Mouse (Mus musculus) left cerebral cortex, adult 9 months (tissue): ENCODE results near the gene Foxc2.

Experiments
- DNase-seq, 2 experiments: peaks; one replicate each; pipeline ENCODE4 v3.0.0; 2022; ENCODE audit warnings: low spot score in 2 of 2

The Foxc2 gene

DNA sequence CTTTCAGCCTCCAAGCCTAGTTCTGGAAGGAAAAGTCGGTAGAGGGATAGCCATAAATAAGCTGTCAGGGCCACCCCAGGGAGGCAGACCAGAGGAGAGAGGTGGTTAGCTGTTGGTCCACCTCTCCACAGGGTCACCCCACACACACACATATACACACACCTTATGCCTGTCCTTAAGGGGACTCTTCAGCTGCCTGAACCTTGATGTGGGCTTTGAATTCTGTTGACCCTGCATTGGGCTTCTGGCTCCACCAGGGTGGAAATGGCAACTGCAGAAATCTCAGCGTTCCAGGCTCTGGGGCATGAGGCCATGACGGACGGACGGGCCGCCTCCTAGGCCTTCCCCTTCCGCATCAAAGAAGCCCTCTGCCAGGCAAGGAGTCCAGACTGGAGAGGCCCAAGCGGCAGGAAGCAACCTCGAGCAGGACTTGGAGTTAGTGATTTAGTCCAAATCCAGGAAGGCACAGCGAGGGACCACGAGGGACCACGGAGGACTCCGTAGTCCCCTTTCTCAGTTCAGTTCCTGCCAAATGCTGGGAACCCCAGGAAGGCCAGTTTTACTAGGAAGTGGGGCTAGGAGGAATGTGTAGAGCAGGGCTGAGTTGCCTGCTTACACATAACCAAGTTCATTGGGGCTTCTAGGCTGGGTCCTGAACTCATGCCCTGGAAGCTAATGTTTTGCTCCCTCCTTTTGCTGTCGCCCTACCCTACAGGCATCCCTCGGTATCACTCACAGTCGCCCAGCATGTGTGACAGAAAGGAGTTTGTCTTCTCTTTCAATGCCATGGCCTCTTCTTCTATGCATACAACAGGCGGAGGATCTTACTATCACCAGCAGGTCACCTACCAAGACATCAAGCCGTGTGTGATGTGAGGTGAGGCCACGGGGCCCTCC, 29.7 kb upstream of the Foxc2 start:
- no peak for DNase-seq

DNA sequence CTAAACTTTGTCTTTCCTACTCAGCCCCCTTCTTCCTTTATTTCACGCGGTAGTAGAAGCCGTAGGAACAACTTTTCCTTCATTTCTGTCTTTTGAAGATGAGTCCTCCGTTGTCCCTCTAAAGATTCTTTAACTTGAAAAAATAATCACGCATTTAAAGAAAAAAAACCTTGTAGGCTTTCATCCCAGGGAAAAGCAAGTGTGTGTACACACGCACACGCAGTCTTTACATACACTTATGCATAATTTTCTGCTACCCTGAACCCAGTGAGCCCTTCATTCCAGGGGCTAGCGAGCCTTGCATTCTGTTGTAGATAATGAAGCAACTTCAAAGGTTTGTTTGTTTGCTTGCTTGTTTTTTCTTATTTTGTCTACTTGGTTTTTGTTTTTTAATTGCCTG, 27.7 kb upstream of the Foxc2 start:
- no peak for DNase-seq

- DNase-seq, result no peak
Observed at GRCm38 (mm10) chr8:121088871-121089630, 26.9 kb upstream of the Foxc2 start.

DNA sequence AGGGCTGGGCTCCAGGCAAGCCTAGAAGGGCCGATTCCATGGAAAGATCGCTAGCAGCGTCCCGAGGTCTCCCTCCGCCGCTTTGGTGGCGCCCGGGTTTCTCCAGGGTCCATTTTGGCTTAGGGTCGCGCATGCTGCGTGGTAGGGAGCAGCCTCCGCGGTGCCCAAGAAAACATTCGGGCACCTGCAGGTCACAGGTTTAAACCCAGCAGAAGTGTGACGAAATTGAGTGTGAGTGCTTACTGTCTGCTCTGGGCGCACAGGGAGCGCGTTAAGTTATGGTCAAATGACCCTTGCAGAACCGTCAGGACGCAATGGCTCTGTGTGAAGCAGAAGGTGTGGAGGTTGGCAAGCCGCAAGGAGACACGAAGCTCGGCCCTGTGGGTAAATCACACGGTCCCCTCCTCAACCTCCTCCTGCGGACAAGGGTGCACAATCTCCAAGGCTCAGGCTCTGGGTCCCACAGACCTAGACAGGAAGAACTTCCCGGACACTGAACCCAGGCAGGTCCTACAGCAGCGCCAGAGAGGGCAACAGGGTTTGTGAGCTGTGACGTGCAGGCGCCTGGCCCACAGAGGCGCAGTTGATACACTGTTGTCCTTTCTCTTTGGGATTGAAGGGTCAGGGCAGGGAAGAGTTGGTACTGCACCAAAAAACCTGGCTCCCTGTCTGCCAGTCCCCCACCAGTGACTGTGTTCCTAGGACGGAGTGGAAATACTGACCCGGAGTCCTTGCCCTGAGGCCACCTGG, 26.2 kb upstream of the Foxc2 start:
- DNase-seq, result no peak

DNA sequence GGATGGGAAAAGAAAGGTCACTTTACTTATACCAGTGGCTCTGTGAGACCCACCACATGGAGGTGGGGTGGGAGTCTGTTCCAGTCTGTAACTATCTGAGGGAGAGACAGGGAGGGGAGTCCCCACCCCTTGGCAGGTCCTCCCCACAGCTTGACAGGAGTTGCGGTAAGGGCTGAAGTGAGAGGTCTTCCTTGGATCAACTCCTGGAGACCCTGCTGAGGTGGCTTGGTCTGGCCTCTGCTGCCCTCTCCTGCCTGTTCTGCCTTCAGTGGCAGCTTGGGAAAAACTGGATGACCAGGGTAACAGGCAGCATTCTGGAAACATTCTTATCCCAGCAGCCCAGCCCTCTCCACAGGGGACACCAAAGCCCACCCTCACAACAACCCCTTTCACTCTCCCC, 25.3 kb upstream of the Foxc2 start:
- no peak for DNase-seq

DNA sequence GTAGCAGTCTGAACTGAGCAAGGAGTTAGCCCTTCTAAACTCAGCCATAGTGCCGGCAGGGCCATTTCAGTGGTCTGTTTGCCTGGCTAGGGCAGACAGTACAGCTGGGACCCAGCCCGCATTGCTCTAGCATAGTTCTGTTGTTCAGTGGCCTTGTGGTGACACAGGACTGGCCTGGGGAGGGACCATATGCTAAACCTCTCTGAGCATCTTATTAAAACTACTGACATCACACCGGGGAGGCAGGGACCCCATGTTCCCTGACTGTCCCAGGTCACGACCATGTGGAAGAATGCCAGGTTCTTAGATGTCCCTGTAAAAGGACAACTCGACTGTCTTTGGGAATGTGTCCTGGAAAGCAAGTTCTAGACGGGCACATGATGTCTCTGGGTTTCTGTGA, 23.8 kb upstream of the Foxc2 start:
- no peak for DNase-seq

DNA sequence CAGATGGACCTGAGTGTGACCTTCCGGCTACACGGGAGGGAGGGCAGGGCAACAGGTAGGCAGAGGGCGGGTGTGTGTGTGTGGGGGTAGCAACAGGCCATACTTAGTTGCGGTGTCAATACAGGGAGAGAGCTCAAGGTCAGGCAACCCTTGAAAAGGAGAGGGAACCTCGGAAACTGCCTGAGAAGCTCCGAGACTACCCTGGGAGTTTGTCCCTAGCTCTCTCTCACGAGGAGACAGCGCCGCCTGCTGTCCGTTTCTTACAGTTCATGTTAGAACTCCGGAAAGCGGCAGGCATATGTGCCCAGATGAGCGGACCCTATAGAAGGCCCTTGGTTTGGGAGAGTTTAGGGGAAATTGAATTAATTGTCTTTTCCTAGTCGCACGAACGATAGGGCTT, 23.3 kb upstream of the Foxc2 start:
- peak in 1 of 2 experiments; percentile 87 for DNase-seq

DNA sequence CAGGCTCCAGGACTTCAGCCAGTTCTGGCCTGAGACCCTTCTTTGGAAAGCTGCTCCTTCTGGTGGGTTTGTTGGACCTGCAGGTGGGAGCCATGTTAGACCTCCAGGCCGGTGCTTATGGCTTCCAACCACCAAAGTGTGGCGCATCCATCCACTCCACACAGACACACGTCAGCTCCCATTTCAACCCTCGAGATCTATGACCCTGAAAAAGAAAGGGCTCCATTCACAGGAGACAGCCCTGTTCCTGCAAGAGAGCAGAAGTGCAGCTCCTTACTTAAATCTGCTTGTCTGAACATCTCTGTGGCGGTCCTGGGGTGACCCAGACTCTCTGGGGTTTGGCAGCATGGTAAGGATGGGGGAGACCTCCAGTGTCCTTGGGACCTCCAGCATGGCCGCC, 22.5 kb upstream of the Foxc2 start:
- no peak for DNase-seq

DNA sequence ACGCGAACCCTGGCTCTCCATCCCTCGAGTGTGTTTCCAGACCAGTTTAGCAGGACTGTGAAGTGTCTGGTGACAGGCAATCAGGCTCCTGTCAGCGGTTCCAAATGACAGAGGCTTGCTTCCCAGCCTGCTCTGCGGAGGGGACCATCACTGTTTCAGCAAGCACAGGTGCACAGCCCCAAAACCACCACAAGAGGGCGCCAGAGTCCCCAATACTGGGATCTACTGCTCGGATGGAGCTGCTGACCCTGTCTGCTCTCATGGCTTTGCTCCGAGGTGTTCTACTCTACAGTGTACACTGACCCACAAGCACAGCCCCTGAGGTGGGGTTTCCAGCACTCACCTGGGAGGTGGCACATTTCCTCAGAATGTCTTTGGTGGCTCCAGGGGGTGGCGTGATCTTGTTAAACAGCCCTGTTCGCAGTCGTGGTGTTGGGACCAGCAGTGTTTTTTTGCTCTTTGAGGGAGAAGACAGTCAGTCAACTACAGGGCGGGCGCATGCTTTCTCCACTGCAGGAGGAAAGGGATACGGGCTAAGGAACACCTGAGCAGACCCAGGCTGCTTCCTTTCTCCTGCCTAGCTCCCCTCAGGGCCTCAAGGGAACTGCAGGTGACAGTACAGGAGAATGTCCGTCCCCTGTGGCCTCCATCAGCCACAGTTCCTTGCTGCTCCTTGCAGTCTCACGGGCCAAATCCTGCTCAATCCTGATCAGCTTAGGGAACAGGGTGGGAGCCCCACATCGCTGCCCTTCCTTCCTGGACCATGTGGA, 11.7 kb upstream of the Foxc2 start:
- DNase-seq, result peak in 1 of 2 experiments; percentile 68

DNA sequence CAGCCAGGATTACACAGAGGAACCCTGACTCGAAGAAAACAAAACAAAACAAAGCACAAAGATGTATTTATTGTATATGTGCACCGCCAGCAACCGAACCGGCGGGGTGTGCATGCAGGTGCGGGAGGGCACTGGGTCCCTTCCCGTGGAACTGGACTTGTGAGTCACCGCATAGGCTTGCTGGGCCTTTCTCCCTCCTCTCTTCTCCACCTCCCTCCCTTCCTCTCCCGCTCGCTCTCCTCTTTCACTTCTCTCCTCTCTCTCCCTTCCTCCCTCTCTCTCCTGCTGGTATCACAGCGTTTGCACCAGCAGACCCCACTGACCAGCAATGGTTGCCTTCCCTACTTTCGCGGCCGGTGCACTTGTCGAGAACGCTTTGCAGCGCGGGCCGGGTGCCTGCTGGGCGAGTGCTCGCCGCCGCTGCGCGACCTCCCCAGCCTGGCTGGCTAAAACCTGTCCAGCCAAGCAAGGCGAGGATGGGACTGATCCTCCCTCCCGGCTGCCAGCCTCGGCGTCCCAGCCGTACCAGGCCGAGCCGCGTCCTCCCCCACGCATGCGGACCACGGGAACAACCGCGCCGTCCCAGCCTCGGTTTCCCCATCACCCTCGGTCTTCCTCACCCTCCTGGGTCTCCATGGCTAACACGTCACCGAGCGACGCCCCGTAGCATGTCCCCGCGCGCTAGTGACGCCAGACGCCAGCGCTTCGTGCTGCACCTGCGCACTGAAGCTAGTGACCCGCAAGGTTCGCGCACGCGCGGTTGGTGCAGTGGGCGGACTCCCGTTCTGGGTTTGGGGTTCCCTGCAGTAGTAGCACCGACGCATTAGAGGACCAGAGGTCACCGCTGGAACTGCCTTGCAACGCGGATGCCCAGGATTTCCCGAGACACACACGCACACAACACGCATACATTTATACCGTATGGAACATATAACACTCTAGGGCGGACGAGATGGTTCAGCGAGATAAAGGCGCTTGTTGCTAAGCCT, 8.0 kb upstream of the Foxc2 start, which contains the start of gene Mthfsd:
Gene Mthfsd, minus strand, starts transcription at position 725 of the 989 bp plus-strand sequence.
- DNase-seq, result peak; percentile 95 to 98

GRCm38 (mm10) chr8:121108657-121109056, 7.3 kb upstream of the Foxc2 start:
- DNase-seq, result no peak

DNA sequence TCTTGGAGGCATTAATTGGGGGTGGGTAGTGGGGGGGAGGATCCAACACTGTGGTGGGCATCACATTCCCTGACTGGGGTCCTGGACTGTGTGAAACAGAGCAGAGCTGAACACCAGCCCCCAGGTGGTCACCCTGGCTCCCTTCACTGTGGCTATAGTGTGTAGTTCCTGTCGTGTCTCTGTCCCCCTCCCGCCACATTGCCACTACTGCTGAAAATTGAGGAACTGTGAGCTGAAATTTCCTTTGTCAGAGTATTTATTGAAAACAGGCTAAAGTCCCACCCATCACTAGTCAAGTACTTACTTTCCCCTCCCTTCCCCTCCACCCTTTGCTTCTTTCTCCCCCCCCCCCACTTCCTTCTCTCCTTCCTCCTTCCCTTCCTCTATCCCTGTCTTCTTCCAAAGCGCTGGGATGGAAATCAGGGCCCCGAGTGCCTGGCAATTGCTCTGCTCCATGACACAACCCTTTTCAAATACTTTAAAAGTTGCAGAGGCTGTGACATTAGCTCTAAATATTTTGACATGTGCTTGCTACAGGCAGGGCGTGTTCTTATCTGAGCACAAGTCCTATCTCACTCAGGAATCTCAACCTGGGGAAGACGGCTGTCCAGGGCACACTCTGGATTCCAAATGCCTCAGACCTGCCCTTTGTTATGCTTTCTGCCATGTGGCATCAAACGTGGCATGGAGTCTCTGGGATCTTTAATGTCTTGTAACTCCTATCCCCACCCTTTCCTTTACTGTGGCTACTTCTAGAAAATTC, 4.6 kb upstream of the Foxc2 start:
- no peak for DNase-seq

DNA sequence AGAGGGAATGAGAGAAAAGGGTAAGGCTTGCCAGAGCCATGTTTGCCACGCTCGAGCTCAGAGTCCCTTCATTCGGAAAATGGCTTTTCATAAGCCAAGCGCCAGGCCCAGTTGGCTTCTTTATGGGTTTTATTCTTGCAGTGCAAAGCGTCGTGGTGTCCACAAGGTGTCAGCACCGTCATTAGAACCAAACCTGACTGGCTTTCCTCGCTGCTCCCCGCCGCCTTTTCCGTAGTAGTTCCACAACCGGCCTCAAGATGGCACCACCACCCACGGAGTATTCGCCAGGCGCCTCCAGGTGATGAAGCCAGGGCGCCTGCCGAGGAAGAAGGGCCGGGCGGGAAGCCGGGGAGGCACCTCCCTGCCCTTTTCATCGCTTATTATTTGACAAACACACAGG, 2.7 kb upstream of the Foxc2 start:
- peak; percentile 69 to 97 for DNase-seq

- DNase-seq, result no peak
Observed at GRCm38 (mm10) chr8:121115136-121115535, 835 bp upstream of the Foxc2 start.

- no peak for DNase-seq
Observed at GRCm38 (mm10) chr8:121116591-121117185, 717 bp downstream of the Foxc2 start.

DNA sequence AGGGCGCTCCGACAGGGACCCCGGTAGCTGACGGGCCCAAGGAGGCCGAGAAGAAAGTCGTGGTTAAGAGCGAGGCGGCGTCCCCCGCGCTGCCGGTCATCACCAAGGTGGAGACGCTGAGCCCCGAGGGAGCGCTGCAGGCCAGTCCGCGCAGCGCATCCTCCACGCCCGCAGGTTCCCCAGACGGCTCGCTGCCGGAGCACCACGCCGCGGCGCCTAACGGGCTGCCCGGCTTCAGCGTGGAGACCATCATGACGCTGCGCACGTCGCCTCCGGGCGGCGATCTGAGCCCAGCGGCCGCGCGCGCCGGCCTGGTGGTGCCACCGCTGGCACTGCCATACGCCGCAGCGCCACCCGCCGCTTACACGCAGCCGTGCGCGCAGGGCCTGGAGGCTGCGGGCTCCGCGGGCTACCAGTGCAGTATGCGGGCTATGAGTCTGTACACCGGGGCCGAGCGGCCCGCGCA, 1.2 kb downstream of the Foxc2 start:
- no peak for DNase-seq

GRCm38 (mm10) chr8:121117906-121118305, 1.9 kb downstream of the Foxc2 start:
- no peak for DNase-seq

- DNase-seq, result no peak
Observed at GRCm38 (mm10) chr8:121118634-121119420, 2.9 kb downstream of the Foxc2 start.
